Mouse (Mus musculus) midbrain, embryonic 11.5 days (tissue): Measurements from ENCODE around the gene Trim27. TPM values are rescaled to one million over a fixed set of nuclear protein-coding genes. Genes with fewer than 3 reads are reported as not detected.

Experiments used
- ATAC-seq: fragments of 200-750 bp; cut with Nextera tagmentation; 2 replicates; pipeline ENCODE4 v1.8.0; 2017; ENCODE audit warnings: moderate TSS enrichment, moderate library complexity; ENCODE audit not compliant: low FRiP score
- DNase-seq: peaks from one replicate; pipeline ENCODE4 v3.0.0; 2015; ENCODE audit warnings: low spot score; ENCODE audit errors: missing footprints
- H3K27ac ChIP-seq: fragments of 300-500 bp; sonication (generic); 2 replicates; pipeline ENCODE4 v1.5.1; 2014; ENCODE audit warnings: low read depth, low read length
- H3K27me3 ChIP-seq: fragments of 300-500 bp; sonication (generic); 2 replicates; pipeline ENCODE4 v1.6.1; 2014; ENCODE audit warnings: mild to moderate bottlenecking, low read length, moderate library complexity, mixed read lengths; ENCODE audit not compliant: control insufficient read depth, insufficient read depth
- H3K36me3 ChIP-seq: fragments of 300-500 bp; sonication (generic); 2 replicates; pipeline ENCODE4 v1.6.1; 2014; ENCODE audit warnings: mild to moderate bottlenecking, low read length, moderate library complexity, mixed read lengths; ENCODE audit not compliant: control insufficient read depth, insufficient read depth
- H3K4me1 ChIP-seq: fragments of 300-500 bp; sonication (generic); 2 replicates; pipeline ENCODE4 v1.6.1; 2014; ENCODE audit warnings: low read length; ENCODE audit not compliant: control insufficient read depth, insufficient read depth
- H3K4me2 ChIP-seq: fragments of 300-500 bp; sonication (generic); 2 replicates; pipeline ENCODE4 v1.6.1; 2014; ENCODE audit warnings: mild to moderate bottlenecking, moderate library complexity
- H3K4me3 ChIP-seq: fragments of 300-500 bp; sonication (generic); 2 replicates; pipeline ENCODE4 v1.5.1; 2014; ENCODE audit warnings: low read depth, low read length
- H3K9ac ChIP-seq: fragments of 300-500 bp; sonication (generic); 2 replicates; pipeline ENCODE4 v1.6.1; 2014; ENCODE audit warnings: low read length
- H3K9me3 ChIP-seq: fragments of 300-500 bp; sonication (generic); 2 replicates; pipeline ENCODE4 v1.6.1; 2016; ENCODE audit warnings: low read length; ENCODE audit not compliant: control insufficient read depth
- WGBS: fragments of 180-500 bp; shearing (Covaris S2); extraction: QIAGEN DNeasy Blood & Tissue Kit; methylation state at CpG from one replicate; pipeline ENCODE4 v1.1.7; 2014; 5-methylcytosine and 5-hydroxymethylcytosine counted together
- polyA plus RNA-seq: library from polyadenylated mRNA; unstranded; fragments of >200 nt; fragmentation: Nextera tagmentation; extraction: Ambion mirVana; gene quantifications from 2 replicates; pipeline ENCODE4 v1.2.1, GENCODE M21; 2014

Gene Trim27
- polyA plus RNA-seq, 1 experiment from 2014 or later, result 138 TPM

DNA sequence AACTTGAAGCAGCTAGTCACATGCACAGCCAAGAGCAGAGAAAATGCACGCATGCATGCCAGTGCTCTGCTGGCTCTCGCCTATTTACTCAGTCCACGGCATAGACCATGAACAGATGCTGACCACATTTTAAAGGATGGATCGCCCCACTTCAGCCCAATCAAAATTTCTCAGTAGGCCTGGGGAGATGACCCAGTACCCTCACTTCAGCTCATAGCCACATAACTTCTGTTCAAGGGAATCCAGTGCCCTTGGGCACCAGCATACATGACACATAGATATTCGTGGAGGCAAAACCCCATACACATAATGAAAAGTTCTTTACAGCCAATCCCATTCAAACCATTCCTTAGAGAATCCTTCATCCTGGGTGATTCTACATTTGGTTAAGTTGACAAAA is 18.5 kb downstream of the Trim27 start:
- H3K9me3 ChIP-seq, result no peaks in the 10 kb centered on the region

DNA sequence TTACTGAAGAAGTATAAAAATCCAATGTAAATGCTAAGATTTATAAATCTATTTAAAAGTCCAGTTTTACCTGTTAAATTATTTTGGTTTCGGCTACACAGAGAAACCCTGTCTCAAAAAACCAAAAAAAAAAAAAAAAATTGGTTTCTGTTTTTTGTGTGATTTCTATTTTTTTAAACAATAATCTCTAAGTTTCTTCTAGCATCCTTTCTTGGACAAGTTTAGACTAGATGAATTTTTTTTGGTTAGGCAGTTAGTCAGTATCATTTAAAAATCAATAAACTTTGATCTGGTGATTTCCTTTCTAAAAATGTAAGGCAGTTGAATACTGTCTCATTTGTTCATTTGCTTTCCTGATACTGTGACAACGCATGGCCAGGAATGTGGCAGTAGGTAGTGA is 19.1 kb downstream of the Trim27 start:
- ATAC-seq (no peak), DNase-seq (no peak)
- H3K9me3 ChIP-seq, result no peaks in the 10 kb centered on the region
- 75% methylated on average over 2 of the region's 2 CpGs for WGBS
- no peak overlapping the region for H3K9ac ChIP-seq
- no peaks in the 10 kb centered on the region for H3K27me3 ChIP-seq
- no peaks in the 10 kb centered on the region for H3K4me1 ChIP-seq
- no peak overlapping the region for H3K27ac ChIP-seq
- H3K4me3 ChIP-seq, result no peak overlapping the region
- no peak overlapping the region for H3K4me2 ChIP-seq
- no peaks in the 10 kb centered on the region; the same call in 1 of the 2 replicates for H3K36me3 ChIP-seq

More for the DNA sequence above, 18.5 kb downstream of the Trim27 start:
- H3K9ac ChIP-seq, result no peak overlapping the region
- no peaks in the 10 kb centered on the region; the same call in 1 of the 2 replicates for H3K36me3 ChIP-seq
- H3K4me1 ChIP-seq, result no peaks in the 10 kb centered on the region
- DNase-seq (peak; percentile 80), ATAC-seq (no peak)
- H3K27ac ChIP-seq, result no peak overlapping the region
- 86% methylated on average over 5 of the region's 5 CpGs for WGBS
- H3K4me2 ChIP-seq, result no peak overlapping the region
- no peak overlapping the region for H3K4me3 ChIP-seq
- H3K27me3 ChIP-seq, result no peaks in the 10 kb centered on the region

DNA sequence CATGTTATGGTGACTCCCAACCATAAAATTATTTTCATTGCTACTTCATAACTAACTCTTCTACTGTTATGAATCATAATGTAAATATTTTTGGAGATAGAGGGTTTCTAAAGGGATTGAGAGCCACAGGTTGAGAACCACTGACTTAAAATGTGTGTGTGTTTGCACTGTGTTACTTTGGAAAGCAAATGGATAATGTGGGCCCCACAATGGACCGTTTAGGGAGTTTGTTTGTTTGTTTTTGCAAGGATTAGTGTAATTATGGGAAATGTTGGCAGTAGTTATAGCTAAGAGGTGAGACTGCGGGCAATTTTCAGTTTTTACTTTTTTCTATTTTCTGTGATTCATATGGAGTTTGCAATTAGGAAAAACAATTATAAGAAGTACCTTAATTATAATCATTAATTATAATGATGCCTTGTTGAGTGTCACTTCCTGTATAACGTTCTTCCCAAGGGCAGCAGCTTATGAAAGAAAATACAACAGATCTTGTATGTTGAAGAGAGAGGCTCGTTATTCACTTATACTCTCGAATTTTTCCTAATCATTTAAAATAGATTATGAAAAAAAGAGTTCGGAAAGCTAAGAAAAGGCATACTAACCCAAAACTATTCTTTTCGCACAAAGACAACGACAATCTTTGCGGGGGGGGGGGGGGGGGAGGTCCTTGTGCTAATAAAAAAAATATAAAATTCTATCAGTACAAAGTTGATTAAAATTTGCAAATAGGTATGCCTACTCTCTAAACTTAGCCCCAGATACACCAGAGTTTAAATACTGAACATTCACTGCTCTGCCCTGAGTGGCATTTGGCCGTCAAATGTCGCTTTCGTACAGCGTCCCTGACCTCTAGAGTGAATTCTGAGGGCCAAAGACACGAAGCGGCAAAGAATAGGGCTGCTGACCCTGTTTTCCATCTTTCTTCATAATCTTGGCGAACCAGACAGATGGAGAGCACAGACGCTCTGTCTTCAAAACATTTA is 20.1 kb downstream of the Trim27 start:
- Histone ChIP-seq H3K27ac (no peak overlapping the region), H3K27me3 (no peaks in the 10 kb centered on the region), H3K4me3 (peak overlapping the region; percentile 66), H3K9ac (peak overlapping the region; percentile 61), H3K36me3 (no peaks in the 10 kb centered on the region; the same call in 1 of the 2 replicates), H3K4me1 (no peaks in the 10 kb centered on the region), H3K9me3 (no peaks in the 10 kb centered on the region), H3K4me2 (peak overlapping the region; percentile 47)
- ATAC-seq (peak; percentile 81), DNase-seq (peak; percentile 82)
- 4% methylated on average over 17 of the region's 17 CpGs for WGBS

DNA sequence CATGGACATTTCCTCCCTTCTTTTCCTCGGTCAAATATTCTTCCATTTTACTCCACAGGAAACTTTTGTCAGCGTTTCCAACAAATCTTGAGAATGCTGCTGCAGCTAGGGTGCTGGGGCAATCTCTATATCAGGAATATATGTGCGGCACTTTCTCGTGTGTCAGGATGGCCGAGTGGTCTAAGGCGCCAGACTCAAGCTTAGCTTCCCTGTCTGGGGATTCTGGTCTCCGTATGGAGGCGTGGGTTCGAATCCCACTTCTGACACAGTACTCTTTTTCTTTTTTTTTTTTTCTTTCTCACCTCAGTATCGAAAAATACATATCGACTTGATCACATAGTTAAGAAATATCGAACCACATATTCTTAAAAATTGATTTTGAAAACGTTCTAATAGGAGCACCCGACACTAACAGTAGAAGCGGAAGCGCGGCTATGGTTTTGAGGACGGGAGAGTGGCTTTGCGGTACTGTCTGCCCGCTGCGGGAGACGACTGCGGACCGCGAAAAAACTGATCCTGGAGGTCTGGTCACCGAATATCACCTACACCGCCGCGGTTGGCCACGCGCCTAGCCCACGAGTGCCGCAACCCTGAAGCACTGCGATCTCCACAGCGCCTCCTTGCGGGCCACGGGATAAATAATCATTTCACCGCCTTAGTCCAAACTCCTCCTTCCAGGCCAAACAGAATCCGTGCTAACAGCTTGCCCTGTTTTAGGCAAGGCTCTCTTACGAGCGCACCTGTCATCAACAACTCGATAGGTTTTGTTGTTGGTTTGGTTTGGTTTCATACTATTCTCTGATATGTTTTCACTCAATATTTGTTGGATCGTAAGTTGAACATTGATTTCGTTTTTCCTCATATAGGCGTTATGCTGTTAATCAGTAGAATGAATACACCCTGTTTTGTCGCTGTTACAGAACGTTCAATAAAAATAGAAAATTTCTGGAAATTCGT is 21.1 kb downstream of the Trim27 start:
- WGBS, result 4% methylated on average over 48 of the region's 48 CpGs
- Histone ChIP-seq H3K36me3 (no peaks in the 10 kb centered on the region), H3K4me2 (peak overlapping the region; percentile 47), H3K9me3 (no peaks in the 10 kb centered on the region), H3K27me3 (no peaks in the 10 kb centered on the region), H3K9ac (peak overlapping the region; percentile 70), H3K4me1 (no peaks in the 10 kb centered on the region), H3K27ac (no peak overlapping the region), H3K4me3 (peak overlapping the region; percentile 66)
- DNase-seq (peak; percentile 100), ATAC-seq (peak; percentile 96)

- DNase-seq (peak; percentile 99), ATAC-seq (peak; percentile 90)
- peaks cover 2% of the 10 kb centered on the region; the same call in 1 of the 2 replicates for H3K9me3 ChIP-seq
- H3K9ac ChIP-seq, result peak overlapping the region; percentile 44; the same call in 1 of the 2 replicates
- H3K4me1 ChIP-seq, result no peaks in the 10 kb centered on the region
- no peaks in the 10 kb centered on the region for H3K27me3 ChIP-seq
- peak overlapping the region; percentile 42 for H3K4me2 ChIP-seq
- peak overlapping the region; percentile 33 for H3K4me3 ChIP-seq
- H3K36me3 ChIP-seq, result no peaks in the 10 kb centered on the region
- no peak overlapping the region for H3K27ac ChIP-seq
- 2% methylated on average over 20 of the region's 20 CpGs for WGBS
These were observed 36.2 kb downstream of the Trim27 start for GRCm38 (mm10) chr13:21215275-21215983.

DNA sequence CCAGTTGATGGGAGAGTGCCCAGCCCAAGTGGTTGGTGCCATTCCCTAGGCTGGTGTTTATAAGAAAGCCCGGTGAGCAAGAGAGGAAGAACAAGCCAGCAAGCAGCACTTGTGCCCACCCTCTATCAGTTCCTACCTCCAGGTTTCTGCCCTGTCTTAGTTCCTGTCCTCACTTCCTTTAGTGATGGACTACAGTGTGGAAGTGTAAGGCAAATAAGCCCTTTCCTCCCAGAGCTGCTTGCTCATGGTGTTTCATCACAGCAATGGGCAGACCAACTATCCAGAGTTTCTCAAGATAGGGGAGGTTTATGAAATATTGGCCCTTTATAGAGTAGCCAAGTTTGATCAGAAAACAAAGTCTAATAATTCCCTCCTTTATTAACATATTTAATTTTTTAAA is 37.5 kb downstream of the Trim27 start:
- Histone ChIP-seq H3K9me3 (no peaks in the 10 kb centered on the region), H3K36me3 (no peaks in the 10 kb centered on the region), H3K27me3 (no peaks in the 10 kb centered on the region), H3K27ac (no peak overlapping the region), H3K4me3 (no peak overlapping the region), H3K4me1 (no peaks in the 10 kb centered on the region), H3K9ac (no peak overlapping the region), H3K4me2 (no peak overlapping the region)
- DNase-seq (no peak), ATAC-seq (no peak)
- WGBS, result 59% methylated on average over 1 of the region's 1 CpGs

DNA sequence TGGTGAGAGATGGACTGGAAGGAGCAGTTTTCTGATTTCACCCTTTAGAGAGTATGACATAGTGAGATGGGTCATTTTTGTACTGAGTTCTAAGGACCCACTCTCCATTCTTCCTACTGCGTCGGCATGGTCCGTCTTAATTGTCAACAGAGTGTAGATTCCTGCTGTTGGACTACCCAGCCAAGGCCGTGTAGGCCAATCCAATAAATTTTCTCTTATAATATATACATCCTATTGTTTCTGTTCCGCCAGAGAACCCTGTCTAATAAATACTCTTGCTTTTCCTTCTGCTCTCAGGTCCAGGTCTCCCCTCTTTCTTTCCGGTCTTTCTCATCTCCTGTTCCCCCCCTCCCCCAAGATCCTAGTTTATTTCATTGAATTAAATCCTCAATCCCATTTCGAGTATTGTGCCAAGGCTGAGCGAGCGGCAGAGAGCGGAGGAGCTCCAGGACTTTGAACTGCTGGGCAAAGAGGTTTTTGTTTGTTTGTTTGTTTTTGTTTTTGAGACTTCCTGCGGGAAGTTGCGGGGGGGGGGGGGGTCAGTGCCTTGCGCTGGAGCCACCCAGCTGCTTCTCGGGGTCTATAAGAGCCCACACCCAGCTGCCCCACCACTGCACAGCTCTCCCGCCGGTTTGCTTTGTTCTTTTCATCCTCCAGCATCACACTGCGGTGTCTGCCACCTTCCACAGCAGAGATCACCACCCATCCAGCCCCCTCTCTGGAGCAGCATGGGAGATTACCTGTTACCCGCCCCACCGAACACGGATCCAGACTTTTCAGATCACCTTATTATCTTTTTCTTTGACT is 42.6 kb downstream of the Trim27 start:
- Histone ChIP-seq H3K9ac (peak overlapping the region; percentile 75), H3K27me3 (no peaks in the 10 kb centered on the region; the same call in 1 of the 2 replicates), H3K4me1 (no peaks in the 10 kb centered on the region), H3K9me3 (no peaks in the 10 kb centered on the region), H3K4me2 (peak overlapping the region; percentile 62), H3K4me3 (peak overlapping the region; percentile 60), H3K27ac (peak overlapping the region; percentile 68; the same call in 1 of the 2 replicates), H3K36me3 (no peaks in the 10 kb centered on the region)
- peak; percentile 94 for ATAC-seq
- no peak for DNase-seq
- WGBS, result 1% methylated on average over 20 of the region's 20 CpGs
